Mouse (Mus musculus) CD4-positive, CD25-positive, alpha-beta regulatory T cell, adult 4 months (primary cell): ENCODE measurements around the gene Zfp410. TPM values are rescaled to one million over a fixed set of nuclear protein-coding genes. Genes with fewer than 3 reads are reported as not detected.
"Not testable (repeated sequence)": the region's sequence is repeated elsewhere in the genome, so short reads cannot be mapped to it uniquely, and the experiment has no call there.

Source experiments
- ATAC-seq: one replicate; pipeline ENCODE4 v1.8.0; 2017
- polyA plus RNA-seq, 2 experiments: library from polyadenylated mRNA; unstranded; fragments of 100-300 nt; shearing (Covaris generic); gene quantifications; one replicate each; pipeline ENCODE4 v1.2.1; 2017

The Zfp410 gene
- 10 to 100 TPM; 44.8 to 69.0 TPM for polyA plus RNA-seq

DNA sequence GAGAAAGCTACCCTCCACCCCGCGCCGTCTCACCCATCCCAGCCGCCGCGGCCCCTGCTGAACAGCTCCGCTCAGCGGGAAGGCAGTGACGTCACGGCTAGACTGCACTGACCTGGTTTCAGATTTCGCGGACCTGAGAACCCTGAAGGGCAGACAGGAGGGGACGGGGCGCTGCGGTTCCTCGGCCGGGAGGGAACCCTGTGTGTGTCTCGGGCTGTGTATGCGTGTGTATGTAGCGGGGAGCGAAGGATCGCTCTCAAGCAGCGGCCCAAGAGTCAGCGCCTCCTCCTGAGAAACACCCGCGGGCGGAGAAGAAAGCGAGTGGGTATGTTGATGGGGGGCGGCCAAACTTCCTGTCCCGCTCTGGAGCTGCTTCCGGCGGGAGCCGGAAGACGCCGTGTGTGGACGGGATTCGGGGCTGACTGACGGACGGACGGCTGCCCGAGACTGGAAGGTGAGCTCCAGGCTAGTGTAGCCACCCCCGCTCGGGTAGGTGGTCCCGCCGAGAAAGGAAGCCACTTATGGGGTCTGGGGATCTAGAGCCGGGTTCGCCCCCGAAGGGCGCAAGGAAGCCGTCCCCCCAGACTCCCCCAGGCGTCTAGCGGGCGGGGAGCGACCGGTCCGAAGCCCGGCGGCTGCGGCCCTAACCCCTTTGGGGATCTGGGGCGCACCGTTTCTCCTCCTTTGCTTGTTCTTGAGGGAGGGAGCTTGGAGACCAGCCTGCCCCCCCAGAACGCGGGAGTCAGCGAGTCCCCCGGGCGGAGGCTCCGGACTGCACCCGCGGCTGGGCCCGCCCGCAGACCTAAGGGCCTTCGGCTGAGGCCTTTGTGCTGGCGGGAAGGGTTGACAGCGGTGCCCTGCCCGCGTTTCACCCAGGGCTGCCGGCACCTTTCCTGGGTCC lies at the start of gene Zfp410:
TSS of gene Zfp410 (plus strand) at position 132 of the 901 bp plus-strand sequence.
- ATAC-seq, result peak; percentile 87

- ATAC-seq, result no peak
These were observed 49.4 kb upstream of the Zfp410 start for GRCm38 (mm10) chr12:84267264-84267663.

- ATAC-seq, result no peak
These were observed 43.3 kb upstream of the Zfp410 start for GRCm38 (mm10) chr12:84273366-84273765.

DNA sequence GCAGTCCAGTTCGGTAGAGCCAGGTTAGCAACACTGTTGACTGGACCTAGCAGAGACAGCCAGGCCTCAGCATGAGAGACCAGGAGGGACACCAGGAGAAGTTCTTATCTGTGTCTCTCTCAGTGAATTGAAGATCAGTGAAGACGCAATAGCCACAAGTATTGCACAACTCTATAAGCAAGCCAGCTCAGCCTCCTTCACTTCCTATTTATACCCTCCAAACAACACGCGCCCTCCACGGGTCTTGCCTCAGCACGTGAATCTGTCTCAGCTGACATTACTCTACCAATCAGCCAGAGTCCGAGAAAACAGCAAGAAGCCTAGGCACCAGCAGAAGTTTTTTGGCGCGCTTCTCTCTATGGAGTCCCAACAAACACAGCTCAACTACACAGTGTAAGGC lies 41.4 kb upstream of the Zfp410 start:
- no peak for ATAC-seq

GRCm38 (mm10) chr12:84276288-84276687 lies 40.4 kb upstream of the Zfp410 start:
- ATAC-seq, result no peak

- ATAC-seq, result no peak
These were observed 39.9 kb upstream of the Zfp410 start for GRCm38 (mm10) chr12:84276799-84277198.

GRCm38 (mm10) chr12:84277832-84278231 lies 38.8 kb upstream of the Zfp410 start:
- ATAC-seq, result no peak

DNA sequence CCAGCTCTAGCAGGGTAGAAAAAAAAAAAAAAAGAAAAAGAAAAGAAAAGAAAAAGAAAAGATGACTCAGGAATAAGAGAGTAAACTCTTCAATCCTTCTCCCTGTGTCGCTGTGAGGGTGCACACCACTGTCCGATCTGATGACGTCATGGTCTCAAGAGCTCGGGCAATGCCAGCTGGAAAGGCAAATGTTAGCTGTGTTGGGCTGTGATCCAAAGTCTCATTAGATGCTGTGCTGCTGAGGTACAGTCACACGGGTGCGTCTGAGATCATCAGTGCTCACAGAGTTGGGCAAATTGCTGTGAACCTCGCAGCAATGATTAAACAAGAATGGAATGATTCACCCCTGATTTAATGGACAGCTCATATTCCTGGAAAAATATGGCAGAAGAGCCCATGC lies 37.8 kb upstream of the Zfp410 start:
- ATAC-seq, result no peak

DNA sequence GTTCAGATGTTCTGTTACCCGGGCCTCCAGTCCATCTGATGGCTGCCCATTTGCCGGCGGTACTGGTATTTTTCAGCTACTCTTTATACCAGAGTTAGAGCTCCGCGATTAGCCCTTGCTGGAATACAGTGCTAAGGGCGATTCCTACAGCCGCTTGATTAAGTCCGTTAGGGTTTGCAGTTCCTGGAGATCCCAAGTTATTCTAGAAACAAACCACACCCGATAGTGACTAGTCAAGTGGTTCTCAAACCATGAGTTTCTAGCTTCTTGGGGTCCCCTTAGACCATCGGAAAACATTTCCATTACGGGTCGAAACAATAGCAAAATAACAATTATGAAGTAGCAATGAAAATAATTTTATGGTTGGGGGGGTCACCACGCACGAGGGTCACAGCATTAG lies 32.3 kb upstream of the Zfp410 start:
- ATAC-seq, result no peak

DNA sequence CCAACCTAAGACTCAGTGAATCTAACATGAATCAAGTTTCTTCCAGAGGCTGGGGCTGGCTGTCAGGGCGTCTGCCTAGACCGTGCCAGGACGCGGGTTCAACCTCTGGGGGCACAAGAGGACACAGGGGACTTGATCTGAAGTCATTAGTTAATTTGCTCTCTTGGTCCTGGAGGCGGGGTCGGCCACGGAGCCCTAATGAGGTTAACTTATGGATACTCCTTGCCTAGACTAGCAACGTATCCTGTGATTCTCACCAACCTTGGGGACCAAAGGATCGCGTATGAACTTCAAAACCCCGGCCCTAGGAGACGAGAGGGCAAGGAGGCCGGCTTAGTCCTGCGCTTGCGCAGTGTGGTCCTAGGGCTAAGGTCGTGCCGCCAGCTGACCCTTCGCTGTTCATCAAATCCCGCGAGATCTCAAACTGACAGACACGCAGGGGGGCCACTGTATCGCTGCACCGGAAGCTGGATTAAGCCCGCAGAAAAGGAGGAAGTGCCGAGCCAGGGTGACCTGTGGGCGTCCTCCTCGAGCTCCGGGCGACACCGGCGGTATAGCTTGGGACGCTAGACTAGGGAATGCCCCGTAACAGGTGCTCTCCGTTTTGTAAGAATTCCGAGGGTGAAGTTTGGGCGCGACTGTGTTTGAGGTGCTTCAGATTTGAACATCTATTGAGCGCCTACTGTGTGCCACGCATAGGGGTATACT lies 31.6 kb upstream of the Zfp410 start, which contains the start of gene Ptgr2:
TSS of gene Ptgr2 (plus strand) at position 348 of the 708 bp plus-strand sequence.
- peak; percentile 94 for ATAC-seq

DNA sequence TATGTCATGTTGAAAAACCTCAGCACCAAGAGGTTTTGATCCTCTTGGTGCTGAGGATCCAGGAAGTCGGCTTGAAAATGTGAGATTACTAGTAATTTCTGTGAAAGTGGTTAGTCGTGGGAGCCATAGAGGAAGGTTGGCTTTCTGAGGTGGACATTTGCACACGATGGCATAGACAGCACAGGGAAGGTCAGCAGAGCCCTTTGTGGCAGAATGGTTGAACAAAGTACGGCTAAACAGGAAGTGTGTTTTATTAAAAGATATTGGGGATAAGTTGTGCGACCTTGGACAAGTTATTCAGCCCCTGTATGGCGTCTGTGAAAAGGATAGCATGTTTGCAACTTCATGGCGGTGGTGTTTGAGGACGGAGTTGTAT lies 31.1 kb upstream of the Zfp410 start:
- ATAC-seq, result no peak

GRCm38 (mm10) chr12:84288461-84288860 lies 28.2 kb upstream of the Zfp410 start:
- ATAC-seq, result no peak

GRCm38 (mm10) chr12:84297851-84298250 lies 18.8 kb upstream of the Zfp410 start:
- ATAC-seq, result no peak

DNA sequence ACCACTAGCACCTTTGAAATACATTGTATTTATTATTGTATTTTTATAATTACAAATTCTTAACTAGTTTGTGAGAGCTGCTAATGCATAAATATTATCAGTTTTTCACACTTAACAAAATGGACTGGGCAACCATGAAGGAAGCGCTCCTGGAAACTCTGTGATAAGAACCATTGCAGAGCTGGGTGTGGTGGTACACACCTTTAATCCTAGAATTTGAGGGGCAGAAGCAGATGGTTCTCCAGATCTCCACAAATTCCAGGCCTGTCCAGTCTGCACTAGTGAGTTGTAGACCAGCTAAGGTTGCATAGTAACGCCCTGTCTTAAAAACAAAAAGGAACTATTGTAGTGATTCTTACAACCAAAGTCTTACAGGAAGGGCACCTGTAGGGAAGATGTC lies 17.4 kb upstream of the Zfp410 start:
- ATAC-seq, result no peak

DNA sequence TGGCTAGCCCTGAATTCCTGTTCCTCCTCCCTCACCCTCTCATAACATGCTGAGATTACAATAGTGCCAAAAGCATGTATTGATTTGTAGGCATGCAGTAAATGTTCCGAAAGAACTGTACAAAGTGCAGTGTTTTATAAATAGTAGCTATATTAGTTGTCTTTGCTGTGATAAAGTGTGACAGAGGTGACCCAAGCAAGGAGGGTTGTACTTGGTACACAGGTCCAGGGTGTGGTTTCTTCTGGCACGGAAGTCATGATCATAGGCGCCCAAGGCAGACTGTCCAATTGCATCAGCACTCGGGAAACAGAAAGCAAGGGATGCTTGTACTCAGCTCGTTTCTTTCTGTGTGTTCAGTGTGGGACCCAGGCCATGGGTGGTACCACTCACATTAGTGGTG lies 12.6 kb upstream of the Zfp410 start:
- no peak for ATAC-seq

DNA sequence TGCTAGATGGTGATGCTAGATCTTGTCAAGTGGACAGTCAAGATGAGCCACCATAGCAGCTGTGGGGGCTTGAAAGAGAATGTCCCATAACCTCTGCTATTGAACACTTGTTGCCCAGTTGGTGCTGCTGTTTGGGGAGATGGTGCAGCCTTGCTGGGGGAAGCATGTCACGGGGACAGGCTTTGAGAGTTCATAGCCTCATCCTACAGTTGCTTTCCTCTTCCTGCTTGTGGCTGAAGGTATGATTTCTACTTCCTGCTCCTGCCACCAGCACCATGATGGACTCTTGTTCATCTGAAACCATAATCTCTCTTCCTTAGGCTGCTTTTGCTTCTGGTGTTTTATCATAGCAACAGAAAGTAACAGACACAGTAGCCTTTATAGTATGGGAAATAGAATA lies 12.1 kb upstream of the Zfp410 start:
- ATAC-seq, result no peak

DNA sequence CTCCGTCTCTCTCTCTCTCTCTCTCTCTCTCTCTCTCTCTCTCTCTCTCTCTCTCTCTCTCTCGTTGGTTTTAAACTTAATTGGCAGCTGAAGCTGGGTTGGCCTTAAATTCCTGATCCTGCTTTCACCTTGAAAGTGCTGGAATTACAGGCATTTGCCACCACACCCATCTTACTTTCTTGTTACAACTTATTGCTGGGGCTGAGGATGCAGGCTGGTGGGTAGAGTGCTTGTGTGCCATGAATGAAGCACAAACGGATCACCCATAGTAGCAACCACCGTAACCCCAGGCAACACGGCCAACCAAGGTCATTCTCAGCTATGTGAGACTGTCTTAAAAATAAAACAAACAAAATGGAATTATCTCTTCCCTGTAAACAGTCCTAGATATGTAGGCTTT lies 5.3 kb upstream of the Zfp410 start:
- no peak for ATAC-seq

- no peak for ATAC-seq
These were observed 646 bp upstream of the Zfp410 start for GRCm38 (mm10) chr12:84316006-84316405.

GRCm38 (mm10) chr12:84327111-84327512 lies 10.5 kb downstream of the Zfp410 start:
- ATAC-seq, result no peak

- no peak for ATAC-seq
These were observed 20.4 kb downstream of the Zfp410 start for GRCm38 (mm10) chr12:84336963-84337625.

GRCm38 (mm10) chr12:84347192-84347591 lies 30.5 kb downstream of the Zfp410 start:
- no peak for ATAC-seq

DNA sequence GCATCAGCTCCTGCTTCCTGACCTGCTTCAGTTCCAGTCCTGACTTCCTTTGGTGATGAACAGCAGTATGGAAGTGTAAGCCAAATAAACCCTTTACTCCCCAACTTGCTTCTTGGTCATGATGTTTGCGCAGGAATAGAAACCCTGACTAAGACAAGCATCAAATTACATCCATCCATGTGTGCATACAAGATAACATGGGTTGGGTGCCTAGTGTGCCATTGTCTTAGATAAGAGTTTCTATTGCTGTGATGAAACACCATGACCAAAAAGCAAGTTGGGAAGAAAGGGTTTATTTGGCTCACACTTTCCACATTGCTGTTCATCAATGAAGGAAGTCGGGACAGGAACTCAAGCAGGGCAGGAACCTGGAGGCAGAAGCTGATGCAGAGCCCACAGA lies 42.0 kb downstream of the Zfp410 start:
- not testable (repeated sequence) for ATAC-seq
